Mouse (Mus musculus): ENCODE data around the gene Pfkp. TPM values are rescaled to one million over a fixed set of nuclear protein-coding genes. Genes with fewer than 3 reads are reported as not detected.

Gene Pfkp
- total RNA-seq (2022), result 100 to 1,000 TPM; 222 to 241 (median 227) TPM

DNA sequence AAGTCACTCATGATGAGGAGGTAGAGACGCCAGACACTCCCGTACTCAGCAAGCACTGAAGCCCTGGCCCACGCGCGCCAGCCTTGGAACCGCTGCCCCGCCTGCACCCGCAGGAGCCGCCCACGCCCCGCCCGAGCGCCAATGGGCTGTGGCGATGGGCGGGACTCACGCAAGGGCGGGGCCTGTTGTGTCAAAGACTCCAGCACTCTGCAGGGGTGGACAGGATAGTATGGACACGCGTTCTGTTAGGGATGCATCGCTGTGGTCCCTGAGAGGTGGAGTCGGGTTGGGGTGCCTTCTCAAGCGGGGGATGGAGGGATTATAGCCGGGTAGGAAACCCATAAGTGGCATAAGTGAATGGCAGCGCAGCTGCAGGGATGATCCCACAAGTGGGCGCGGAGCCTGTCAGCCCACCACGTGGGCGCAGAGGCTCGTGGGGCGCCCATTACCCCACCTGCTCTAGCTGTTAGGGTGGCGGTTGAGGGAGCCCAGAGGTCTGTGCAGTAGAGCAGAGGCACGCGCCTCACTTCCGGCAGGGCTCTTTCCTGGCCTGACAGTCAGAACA, at the start of gene Pfkp:
Gene Pfkp (minus strand): TSS at position 109 of the 565 bp plus-strand sequence.
- DNase-seq (ENCODE audit: low spot score in 2 of 2), result peak; percentile 91 to 94

DNA sequence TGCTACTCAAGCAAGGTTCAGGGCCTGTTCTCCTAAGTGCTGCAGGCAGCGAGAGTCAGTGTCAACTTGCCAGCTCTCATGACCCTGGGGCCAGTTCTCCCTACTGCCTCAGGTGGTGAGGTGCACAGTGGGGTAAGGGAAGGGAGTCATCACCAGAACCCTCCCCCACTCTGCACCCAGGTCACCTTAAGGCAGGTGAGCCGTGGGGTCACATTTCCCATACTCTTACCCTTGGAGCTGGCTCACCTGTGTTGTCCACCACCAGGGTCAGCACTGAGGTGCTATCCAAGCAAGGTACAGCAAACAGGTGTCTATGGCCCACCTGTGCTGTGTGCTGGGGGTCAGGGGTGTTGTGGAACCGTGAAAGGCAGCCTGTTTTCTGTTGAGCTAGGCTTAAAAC, 42.0 kb upstream of the Pfkp start:
- DNase-seq (ENCODE audit: low spot score in 2 of 2), result no peak

DNA sequence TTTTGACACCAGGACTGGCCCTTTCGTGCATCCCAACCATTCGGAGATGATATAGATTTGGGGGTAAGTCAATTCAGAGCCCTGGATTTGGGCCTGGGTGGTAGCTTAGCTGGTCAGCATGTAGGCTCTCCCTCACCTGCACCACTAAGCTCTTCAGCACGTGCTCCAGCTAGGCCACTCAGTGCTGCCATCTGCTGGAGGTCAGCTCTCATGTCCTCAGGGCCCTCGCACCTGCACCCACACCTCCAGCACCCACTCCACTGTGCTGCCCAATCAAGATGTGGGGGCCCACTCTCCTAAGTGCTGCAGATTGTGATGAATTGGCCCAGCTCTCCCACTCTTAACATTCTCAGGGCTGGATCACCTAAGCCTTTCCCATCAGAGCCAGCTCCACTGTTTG, 41.4 kb upstream of the Pfkp start:
- no peak for DNase-seq (ENCODE audit: low spot score in 2 of 2)

GRCm38 (mm10) chr13:6688790-6689433, 40.3 kb upstream of the Pfkp start:
- peak in 1 of 2 experiments; percentile 52 for DNase-seq (ENCODE audit: low spot score in 2 of 2)

- DNase-seq (ENCODE audit: low spot score in 2 of 2), result no peak
These were observed 18.3 kb upstream of the Pfkp start for GRCm38 (mm10) chr13:6666887-6667286.

DNA sequence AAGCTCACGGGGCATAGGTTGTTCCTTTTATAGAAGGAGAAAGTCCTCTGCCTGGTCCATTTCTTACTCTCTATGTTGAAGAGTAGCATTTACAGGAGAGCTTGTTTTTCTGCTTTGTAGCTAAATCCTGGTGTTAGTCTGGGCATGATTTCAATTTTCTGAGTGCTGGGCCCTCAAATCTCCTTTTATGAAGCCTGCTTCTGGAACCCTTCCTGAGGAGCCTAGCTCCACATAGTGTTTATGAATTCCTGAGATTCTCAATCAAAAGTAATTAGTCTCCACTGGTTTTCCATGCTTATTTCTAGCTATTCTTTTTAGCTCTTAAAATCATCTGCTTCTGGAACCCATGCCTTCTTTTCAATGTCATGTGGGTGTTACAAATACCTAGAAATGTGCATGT, 16.9 kb upstream of the Pfkp start:
- no peak for DNase-seq (ENCODE audit: low spot score in 2 of 2)

GRCm38 (mm10) chr13:6664216-6664615, 15.6 kb upstream of the Pfkp start:
- no peak for DNase-seq (ENCODE audit: low spot score in 2 of 2)

DNA sequence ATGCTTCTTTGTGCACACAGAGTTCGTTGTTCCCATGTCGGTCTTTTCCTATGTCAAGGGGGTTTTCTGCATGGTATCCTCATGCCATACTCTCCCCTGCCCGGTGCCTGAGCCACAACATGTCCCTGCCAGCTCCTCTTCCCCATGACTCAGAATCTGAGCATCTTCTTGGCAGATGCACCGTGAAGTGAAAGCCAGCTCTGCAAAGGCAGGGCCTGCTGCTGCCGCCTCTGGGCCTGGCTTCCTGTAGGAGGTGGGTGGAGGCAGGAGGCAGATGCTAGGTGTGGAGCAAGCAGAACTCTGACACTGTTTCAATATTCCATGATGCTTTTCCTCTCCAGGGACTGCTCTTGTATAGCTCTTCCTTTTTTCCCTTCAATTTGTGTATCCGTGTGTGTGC, 10.7 kb upstream of the Pfkp start:
- DNase-seq (ENCODE audit: low spot score in 2 of 2), result peak; percentile 70 to 78

DNA sequence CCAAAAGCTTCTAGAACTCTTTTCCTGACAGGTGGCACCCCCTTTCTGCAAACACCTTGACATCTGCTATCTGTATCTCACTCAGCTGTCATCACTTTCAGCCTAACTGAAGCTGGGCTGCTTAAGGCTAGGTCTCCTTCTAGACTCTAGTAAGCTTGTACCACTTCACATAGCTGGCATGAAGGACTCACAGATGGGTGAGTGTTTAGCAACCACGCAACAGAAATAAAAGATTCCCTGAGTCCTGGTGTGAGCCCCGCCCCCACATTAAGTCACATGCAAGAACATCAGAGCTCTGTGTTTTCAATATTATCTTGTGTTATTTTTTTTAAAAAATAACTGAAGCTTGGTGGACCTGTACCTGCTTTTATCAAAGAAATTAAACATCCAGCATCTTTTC, 8.7 kb upstream of the Pfkp start:
- no peak for DNase-seq (ENCODE audit: low spot score in 2 of 2)

GRCm38 (mm10) chr13:6649542-6649941, 965 bp upstream of the Pfkp start:
- DNase-seq (ENCODE audit: low spot score in 2 of 2), result no peak

DNA sequence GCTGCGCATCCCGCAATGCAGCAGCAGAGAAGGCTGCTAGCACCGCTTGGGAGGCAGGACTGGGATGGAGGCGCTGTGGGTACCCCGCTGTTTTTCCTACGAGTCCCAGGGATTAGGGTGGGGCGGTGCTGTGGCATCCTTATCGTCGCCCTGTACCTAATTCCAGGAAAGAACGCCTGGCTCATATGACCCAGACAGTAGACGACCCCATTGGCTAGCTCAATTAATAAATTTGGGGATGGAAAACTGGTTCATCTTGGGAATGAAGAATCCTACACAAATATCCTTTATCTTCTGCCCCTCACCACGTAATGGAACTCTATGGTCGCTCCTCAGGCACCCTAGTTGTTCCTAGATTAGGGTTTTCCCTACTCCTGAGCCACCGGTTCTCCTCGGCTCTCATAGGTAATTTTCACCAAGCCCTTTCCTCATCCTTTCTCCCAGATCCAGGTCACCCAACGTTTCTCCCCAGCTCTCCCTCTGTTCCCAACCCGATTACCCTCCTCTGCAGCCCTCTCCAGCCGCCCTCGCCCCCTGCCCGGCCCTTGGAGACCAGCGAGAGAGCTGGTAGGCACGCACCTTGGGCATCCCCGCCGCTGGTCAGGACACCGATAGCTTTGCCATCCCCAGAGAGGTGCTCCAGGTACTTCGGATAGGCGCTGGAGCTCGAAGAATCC, 447 bp downstream of the Pfkp start:
- peak in 1 of 2 experiments; percentile 46 for DNase-seq (ENCODE audit: low spot score in 2 of 2)

DNA sequence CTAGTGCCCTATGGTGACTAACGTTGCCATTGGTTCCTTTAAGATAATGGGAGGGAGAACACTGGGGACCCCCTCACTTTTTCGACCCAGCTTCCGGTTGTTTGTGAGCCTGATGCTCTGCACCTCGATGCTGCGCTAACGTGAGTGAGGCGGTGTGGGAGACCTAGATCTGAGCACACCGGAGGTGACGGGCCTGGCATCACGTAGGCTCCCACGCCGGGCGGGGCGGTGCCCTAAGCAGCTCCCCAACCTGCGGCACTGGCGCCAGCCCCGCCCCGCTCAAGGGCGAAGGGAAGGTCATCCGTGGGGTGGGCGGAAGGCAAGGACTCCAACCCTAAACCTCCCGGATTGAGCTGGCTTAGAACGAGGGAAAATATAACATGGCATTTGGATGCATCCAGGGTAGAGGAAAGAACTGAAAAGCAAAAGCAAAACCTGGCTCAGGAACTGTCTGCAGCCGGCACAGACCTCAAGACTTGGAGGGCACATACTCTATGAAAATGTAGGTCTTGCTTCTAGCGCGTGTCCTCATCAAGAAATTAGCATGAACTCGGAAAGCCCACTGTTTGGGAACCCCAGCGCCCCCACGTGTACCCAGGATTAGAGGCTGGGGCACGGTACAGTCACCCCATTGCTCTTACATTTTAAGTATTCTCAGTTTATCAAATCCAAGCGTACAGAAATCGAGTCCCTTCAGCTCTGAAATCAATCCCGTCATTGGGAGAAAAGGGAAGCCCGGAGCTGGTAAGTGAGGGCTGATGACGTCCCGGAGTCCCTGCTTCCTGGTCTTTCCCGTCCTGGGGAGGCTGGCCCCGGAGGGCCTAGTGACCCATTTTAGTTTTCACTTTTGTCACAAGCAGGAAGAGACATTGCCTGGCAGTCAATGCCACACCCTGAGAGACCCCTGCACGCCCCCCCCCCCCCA, 1.2 kb downstream of the Pfkp start:
- DNase-seq (ENCODE audit: low spot score in 2 of 2), result peak; percentile 35 to 42

DNA sequence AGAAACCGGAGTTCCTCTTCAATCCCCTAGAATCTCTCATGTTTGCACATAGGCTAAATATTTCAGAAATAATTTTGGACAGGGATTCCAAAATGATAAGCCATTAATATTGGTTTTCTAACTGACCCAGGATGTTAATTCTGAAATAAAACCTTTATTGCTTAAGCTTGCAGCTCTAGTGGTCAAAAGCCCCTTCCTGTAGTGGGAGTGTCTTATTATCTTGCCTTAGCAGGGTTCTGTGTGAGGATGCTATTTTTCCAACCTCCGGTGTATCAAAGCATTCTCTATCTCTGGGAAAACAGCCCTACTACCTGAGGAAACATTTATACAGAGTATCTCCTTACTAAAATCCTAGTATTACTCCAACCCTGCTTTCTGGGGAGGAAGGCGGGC, 1.9 kb downstream of the Pfkp start:
- no peak for DNase-seq (ENCODE audit: low spot score in 2 of 2)

DNA sequence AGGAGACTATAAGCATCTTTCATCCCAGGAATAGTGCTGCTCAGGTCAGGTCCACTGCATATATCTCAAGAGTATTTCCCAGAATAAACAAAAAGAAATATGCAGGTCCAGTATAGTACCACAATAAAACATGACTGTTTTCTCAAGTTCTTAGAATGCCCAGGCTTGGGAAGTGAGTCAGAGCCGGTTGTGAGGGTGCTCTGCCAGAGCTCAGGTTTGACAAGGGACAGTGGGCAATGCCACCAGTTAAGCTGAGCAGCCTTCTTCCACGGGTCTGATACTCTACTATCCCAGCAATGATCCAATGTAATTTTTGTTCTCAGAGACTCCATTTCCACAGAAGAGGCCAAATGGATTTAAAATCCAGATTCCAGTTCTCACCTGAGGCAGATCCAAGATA, 2.3 kb downstream of the Pfkp start:
- no peak for DNase-seq (ENCODE audit: low spot score in 2 of 2)

DNA sequence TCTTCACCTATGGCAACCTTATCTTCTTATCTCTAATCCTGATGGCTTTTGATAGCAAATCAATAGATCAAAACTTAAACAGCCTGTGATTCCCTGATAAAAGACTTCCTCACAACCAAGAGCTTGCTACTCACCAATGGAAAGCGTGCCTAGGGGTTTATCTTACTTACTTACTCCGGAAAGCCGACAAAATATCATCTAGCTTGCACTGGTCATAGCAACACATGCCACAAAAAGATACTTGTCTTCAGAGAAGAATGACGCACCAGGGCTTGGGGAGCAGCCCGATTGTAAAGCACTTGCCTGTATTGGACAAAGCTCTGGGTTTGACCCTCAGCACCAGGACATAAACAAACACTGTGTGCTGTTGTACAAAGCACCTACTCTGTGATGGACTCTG, 4.6 kb downstream of the Pfkp start:
- DNase-seq (ENCODE audit: low spot score in 2 of 2), result no peak

DNA sequence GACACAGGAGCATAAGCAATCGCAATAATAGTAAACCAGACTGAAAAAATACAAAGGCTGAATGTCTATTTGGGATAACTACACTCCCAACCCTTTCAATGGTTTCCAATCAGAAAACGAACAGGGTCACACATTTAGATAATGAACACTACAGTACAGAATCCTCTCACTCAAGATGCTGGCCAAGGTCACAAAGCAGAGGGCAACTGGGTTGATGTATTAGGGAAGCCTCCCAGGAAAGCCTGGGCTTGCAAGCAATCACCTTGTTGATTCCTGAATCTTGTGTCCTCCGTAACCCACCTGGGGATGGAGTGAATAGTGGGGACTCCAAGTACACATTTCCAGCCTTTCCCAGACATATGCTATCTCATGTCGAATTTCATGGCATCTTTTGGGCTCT, 5.6 kb downstream of the Pfkp start:
- no peak for DNase-seq (ENCODE audit: low spot score in 2 of 2)

- DNase-seq (ENCODE audit: low spot score in 2 of 2), result no peak
These were observed 6.1 kb downstream of the Pfkp start for GRCm38 (mm10) chr13:6642453-6642852.

DNA sequence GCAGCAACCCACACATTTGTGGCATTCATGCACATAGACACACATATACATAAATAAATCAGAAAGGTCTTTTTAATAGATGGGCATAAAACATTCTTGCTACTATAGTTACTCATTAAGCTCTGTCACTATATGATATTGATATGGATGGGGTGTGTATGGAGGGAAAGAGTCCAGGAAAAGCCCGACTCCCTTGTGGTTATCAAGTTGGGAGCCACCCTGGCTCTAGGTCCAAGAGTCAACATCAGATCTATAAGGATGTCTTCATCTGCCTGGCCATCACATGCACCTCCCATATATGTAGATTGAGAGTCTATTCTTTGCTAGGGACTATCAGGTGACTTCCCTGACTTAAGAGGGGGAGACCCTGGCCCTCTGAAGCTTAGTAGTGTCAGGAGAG, 7.1 kb downstream of the Pfkp start:
- no peak for DNase-seq (ENCODE audit: low spot score in 2 of 2)

DNA sequence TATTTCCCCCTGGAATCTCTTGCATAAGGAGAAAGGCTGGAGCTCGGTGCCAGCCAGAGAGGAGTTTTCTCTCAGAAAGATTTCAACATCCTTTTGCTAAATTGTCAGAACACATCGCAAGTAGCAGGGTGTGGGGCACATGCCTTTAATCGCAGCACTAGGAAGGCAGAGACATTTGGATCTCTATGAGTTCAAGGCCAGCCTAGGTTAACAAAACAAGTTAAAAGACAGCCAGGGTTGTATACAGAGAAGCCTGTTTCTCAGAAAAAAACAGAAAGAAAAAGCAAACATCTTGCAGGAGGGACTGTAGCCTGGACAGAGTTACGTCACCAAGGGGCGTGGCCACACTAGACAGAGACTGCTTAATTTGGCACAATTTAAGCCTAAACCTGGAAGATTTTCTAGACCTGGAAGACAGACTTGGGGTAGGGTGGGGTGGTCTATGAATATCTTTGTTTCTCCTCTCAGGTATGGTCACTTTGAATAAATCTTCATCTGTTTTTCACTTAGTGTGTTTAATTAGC, 9.0 kb downstream of the Pfkp start:
- DNase-seq (ENCODE audit: low spot score in 2 of 2), result no peak

DNA sequence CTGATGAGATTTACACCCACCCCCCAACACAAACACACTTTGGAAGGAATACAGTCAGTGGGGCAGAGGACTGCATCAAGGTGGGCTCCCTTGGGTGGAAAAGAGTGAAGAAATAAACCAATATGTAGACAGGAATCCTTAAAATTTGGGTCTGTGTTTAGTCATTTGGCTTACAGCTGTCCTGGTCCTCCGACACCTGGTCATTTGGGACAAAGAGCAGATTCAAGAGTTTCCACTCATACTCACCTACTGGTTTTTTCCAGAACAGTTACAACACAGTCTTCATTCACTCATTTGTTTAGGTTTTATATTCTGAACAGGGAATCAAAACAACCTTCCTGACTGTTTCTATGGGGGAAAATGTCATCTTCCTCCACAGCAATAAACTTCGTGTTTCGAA, 9.6 kb downstream of the Pfkp start:
- no peak for DNase-seq (ENCODE audit: low spot score in 2 of 2)

GRCm38 (mm10) chr13:6638425-6638824, 10.2 kb downstream of the Pfkp start:
- no peak for DNase-seq (ENCODE audit: low spot score in 2 of 2)
